Mouse (Mus musculus) cerebellum, postnatal 25 days (tissue): Measurements from ENCODE around the gene Foxp1.

Experiments
- DNase-seq, 2 experiments: peaks; one replicate each; pipeline ENCODE4 v3.0.0; 2021; ENCODE audit warnings: mixed read lengths in 2 of 2

The Foxp1 gene

GRCm38 (mm10) chr6:99275381-99276296, 246.9 kb downstream of the Foxp1 start:
- no peak for DNase-seq

DNA sequence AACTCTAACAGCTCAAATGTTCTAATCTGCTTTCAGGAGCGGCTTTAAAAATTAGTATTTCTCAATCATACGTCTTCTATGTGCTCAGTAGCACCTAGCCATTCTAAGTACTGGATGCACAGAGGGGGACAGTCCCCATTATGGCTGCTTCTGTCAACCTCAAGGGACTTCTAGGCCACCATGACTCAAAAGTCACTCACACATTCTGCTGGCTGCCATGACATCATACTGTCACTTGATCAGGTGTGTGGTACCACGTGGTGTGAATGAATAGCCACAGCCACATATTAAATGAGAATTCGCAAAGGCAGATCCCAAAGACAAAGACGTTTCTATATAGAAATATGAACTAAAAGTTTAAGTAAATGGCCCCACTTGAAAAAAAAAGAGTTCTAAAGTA, 247.9 kb downstream of the Foxp1 start:
- no peak for DNase-seq

GRCm38 (mm10) chr6:99274222-99274621, 248.3 kb downstream of the Foxp1 start:
- no peak for DNase-seq

DNA sequence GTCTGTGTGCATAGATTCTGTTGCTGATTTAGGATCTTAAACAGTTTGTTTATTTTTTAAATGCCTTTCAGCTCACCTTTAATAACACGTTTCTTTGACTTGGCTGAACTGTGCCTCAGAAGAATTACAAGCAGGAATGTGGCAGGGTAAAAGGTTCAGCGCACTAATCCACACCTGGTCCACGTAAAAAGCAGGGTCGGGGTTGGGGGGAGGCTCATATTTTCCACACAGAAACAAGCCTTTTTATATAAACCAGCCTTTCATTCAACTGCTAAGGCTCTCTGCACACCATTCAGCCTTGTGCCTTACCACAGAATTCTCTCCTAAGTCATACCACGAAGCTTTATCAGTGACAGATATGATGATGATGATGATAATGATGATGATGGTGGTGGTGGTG, 249.3 kb downstream of the Foxp1 start:
- no peak for DNase-seq

- no peak for DNase-seq
Measured at GRCm38 (mm10) chr6:99272174-99272573, 250.3 kb downstream of the Foxp1 start.

- no peak for DNase-seq
Measured at GRCm38 (mm10) chr6:99271741-99272140, 250.8 kb downstream of the Foxp1 start.

DNA sequence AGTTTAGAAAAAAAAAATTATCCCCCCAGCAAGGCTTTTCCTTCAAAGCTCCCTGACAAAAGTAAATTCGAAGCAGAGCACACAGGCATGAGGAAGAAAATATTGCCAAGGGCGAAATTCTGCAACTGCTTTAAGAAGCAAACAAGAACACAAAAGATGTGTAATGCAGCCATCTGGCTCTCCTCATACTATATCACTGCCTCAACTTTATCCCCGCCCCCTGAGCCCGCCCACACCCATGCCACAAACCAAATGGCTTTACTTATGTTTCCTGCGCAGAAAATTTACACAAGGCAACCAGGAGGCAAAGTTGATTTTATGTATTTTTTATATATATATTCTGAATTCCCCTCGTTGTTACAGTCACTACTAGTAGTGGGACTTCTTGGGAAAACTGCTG, 252.6 kb downstream of the Foxp1 start:
- no peak for DNase-seq

DNA sequence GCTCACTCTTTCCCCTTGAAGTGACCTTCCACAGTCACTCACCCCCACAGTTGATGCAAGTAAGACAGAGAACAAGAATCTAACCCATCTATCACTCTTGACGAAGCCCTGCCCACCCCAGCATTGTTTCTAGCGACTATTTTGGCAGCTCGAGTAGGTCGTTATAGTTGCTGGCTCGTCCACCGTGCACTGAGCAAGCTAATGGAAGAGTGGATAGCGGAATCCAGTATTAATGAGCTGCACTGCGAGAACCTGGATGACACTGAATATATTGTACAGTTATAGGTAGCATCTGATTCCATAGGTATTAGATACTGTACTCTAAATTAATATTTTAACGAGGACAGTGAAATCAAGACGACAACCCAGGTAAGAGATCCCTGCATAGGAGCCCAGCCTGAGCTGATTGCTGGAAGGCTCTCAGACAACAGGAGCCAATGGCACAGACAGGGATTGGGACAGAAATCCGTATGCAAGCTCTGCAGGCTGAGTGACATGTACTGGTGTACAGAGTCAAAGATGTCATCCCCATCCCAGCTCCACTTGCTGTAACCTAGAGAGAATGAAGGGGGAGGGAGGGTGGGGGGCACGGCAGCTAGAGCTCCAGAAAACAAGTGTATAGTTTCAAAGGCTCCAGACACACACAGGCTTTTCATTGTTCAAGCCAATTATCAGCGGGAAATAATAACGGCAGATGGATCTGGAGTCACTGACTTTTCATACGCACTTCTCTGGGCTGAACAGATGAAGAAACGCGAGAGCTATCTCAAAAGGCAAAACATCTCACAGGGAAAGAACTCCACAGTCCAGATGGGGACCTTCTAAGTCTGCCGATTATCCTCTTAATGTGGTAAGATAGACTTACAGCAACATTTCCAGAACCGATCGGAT, 254.1 kb downstream of the Foxp1 start:
- peak; percentile 41 to 51 for DNase-seq

- no peak for DNase-seq
Measured at GRCm38 (mm10) chr6:99265945-99266656, 256.4 kb downstream of the Foxp1 start.

DNA sequence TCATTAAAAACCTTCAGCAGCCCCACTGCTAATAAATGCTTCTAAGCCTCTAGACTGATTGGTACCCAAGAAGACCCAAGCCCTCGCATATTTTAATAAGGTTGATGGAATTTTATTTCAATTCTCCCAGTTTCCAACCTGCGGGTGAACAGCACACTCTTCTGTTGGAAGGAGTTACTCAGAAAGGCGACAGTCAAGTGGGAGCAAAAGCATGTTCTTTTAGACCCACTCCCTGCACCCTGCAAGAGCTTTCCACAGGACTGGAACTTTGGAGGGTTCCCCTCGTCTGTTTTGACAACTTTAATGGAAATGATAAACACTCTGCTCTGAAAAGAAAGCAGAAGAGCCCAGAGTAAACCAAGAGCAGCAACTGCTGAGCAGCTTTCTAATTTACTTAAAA, 257.3 kb downstream of the Foxp1 start:
- no peak for DNase-seq

GRCm38 (mm10) chr6:99264192-99265093, 258.1 kb downstream of the Foxp1 start:
- no peak for DNase-seq

DNA sequence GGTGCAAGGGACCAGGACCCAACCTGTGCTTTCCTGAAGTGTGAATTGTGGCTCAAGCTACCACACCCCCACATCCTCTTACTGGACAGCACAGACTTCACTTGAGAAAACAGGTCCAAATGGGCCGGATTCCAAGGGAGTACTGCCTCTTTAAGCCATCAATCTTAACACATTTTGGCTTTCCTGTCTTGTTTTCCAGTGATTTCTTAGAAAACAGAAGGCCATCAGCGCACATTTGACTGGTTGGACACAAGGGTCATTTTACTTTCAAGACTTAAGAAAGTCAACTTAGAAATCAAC, 258.7 kb downstream of the Foxp1 start:
- DNase-seq: no peak

DNA sequence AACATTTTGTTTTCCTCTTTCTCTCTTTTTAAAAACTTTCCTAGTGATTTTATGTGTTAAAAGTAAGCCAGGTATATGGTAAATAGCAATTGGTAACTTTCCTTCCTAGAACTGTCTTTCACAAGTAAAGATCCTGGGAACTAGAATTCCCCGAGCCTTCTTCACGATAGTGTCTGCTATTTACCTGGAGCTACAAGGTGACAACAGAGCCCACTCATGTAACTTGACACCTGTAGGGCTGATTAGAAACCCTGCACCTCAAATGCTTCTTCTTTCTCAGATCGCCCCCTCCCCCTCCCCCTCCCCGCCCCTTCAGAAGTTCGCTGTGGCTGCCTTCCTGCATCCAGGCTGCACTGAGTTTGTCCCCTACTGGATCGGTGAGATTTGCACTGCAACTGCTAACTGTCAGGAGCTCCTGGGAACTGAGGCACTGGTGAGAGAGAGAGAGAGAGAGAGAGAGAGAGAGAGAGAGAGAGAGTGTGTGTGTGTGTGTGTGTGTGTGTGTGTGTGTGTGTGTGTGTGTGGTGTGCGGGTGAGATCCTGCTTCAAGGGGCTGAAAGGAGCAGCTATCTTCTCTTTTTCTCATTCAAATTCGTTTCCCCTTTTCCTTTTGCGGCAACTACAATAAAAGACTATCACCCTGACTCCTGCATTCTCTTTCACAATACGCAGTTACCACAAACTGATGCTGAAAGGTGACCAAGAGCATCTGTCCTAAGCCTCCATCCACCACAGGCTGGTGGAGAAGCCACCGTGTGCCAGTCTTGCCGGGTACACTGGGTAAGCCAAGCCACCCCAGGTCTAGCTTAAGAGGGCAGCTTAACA, 259.2 kb downstream of the Foxp1 start:
- no peak for DNase-seq

- DNase-seq: no peak
Measured at GRCm38 (mm10) chr6:99261737-99262130, 260.8 kb downstream of the Foxp1 start.

- DNase-seq: no peak
Measured at GRCm38 (mm10) chr6:99260941-99261736, 261.4 kb downstream of the Foxp1 start.

DNA sequence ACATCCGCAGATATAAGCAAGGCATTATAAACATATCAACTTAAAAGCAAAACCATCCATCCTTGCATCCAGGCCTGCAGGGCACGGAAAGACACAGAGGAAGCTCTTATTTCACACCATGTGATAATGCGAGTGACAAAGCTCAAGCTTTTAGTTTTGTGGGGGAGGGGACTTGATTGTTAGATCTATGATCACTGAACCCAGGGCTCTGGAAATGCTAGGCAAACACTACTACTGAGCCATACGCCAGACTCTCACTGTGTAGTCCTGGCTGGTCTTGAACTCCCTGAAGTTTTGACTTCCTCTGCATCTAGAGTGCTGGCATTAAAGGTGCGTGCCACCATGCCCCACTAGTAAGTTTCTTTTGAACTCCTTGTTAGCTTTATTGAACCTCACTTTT, 264.2 kb downstream of the Foxp1 start:
- DNase-seq: no peak

DNA sequence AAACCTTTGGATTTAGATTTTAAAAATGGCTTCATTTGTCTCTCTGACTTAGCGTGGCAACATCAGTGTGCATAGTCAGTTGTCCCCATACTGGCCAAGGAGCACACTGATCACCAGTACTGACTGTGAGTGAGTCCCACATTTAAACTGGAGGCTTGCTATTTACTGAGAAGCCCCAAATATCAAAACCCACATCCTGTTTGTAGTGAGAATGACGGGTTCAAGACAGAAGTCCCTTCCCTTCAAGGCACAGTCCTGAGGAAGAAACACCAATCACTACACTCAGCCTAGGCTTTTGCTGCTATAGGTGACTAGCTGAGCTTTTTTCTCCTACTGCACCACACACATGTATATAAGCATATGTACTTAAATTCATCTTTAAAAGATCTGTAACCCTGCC, 264.8 kb downstream of the Foxp1 start:
- no peak for DNase-seq

DNA sequence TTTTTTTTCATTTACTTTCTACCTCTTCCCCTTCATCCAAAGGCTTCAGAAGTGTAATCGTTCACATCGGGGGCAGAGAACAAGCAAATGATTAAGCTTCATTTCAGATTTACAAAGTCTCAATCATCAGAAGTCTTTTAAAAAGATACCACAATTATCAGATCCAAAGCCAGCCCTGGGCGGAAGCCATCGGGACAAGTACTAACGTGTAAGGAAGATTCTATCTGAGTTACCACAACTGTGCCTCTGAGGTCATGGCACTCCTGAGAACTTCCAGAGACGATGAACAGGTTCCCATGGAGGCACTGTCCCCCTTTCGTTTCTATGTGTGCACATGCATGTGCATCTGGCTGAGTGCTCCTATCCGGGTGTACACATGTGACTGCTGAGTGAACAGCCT, 269.2 kb downstream of the Foxp1 start:
- DNase-seq: no peak

DNA sequence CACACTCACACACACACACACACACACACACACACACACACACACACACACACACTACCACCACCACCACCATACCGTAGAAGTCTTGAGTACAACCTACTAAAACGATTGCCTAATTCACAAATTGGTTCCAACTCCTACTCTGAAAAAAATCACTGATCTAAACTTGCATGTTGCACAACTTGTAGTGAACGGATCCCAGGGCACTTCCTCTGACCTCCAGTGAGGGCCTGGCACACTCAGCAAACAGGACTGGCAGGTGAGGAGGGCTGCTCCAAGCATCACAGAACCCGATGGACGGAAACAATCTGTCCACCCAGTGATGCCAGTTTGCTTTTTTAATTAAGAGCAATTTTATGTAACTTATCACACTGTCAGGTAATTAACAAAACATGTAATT, 269.7 kb downstream of the Foxp1 start:
- DNase-seq: no peak

- DNase-seq: no peak
Measured at GRCm38 (mm10) chr6:99251924-99252323, 270.6 kb downstream of the Foxp1 start.
